Mouse (Mus musculus) c-Kit-positive CD71-negative TER-119-negative erythroid progenitor cells, embryonic 14.5 days (primary cell): Measurements from ENCODE around the gene Bcl7a.

Experiments used
- DNase-seq: peaks from one replicate; pipeline ENCODE4 v3.0.0-alpha.2; 2013; ENCODE audit warnings: low read depth

Gene Bcl7a

DNA sequence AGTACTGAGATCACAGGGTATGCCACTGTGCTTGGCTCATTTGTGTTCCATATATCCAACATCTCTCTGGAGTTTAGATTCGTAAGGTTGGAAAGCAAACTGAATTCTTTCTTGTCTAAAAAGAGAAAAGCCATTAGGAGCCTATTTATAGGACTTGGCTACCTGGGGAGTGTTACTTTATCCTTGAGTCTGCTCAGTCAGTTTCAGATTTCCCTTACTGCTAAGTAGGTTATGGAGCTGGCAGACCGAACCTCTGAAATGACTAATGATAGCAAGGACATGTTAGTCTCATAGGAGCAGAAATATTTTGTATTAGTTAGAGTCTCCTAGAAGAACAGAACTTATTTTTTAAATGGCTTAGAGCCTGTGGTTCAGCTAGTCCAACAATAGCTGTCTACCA lies 80.3 kb downstream of the Bcl7a start:
- DNase-seq: no peak
